Mouse (Mus musculus): ENCODE data around the gene Calcrl. TPM values are rescaled to one million over a fixed set of nuclear protein-coding genes. Genes with fewer than 3 reads are reported as not detected.

Calcrl gene
- 0.59 and 1.5 TPM in 2 replicates for polyA plus RNA-seq (2011; ENCODE audit: insufficient read depth, insufficient read length, low read depth, missing spikeins)

- no peaks in the 10 kb centered on the region for H3K27me3 ChIP-seq (ENCODE audit: control insufficient read depth, insufficient read depth, low read length, poor library complexity, severe bottlenecking)
- H3K27ac ChIP-seq (ENCODE audit: insufficient read depth, low read length), result no peak within 1 kb of the TSS
- H3K9ac ChIP-seq (ENCODE audit: low read depth, poor library complexity, severe bottlenecking), result no peak within 1 kb of the TSS
- TF ChIP-seq EP300 (IDR thresholded peaks at IDR 0.05; ENCODE audit: insufficient read depth, low read depth, low read length) (no peak), POLR2A (IDR thresholded peaks at IDR 0.05; ENCODE audit: insufficient read depth, low read length) (no peak), CTCF (IDR thresholded peaks at IDR 0.05; ENCODE audit: low read depth, low read length) (no peak)
- no peaks in the 10 kb centered on the region for H3K4me1 ChIP-seq (ENCODE audit: control insufficient read depth, insufficient read depth, low read length)
- no peaks in the 10 kb centered on the region for H3K9me3 ChIP-seq (replicated peaks; ENCODE audit: control insufficient read depth, insufficient read depth, low read length, poor library complexity, severe bottlenecking)
- no peaks in the 10 kb centered on the region for H3K36me3 ChIP-seq (ENCODE audit: control insufficient read depth, insufficient read depth, low read length, poor library complexity, severe bottlenecking)
- peak within 1 kb of the TSS; percentile 27 for H3K4me3 ChIP-seq (ENCODE audit: low read depth, low read length)
These were observed at the start of gene Calcrl for GRCm38 (mm10) chr2:84425138-84425537. Gene Calcrl, minus strand, starts transcription at chr2:84425411.

DNA sequence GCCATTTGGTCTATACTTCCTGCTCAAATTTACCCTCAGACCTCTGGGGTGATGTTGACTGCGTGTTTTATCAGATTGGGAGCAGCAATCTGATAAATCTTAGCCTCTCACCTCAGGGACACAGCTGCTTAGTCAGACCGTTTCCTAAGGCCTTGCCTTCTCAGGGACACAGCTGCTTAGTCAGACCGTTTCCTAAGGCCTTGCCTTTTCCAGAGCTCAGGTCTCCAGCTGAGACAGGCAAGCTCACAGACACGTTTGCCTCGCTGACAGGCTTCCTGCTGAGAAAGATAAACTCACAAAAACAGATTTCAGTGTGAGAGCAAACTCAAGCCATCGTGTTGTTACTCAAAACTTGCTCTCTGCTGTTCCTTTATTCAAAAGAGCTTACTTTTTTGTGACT lies 49.4 kb upstream of the Calcrl start:
- Histone ChIP-seq H3K4me1 (ENCODE audit: control insufficient read depth, insufficient read depth, low read length) (no peaks in the 10 kb centered on the region), H3K36me3 (ENCODE audit: control insufficient read depth, insufficient read depth, low read length, poor library complexity, severe bottlenecking) (peaks cover 3% of the 10 kb centered on the region), H3K27ac (ENCODE audit: insufficient read depth, low read length) (peak overlapping the region; percentile 80), H3K9ac (ENCODE audit: low read depth, poor library complexity, severe bottlenecking) (peak overlapping the region; percentile 6; the same call in 1 of the 2 replicates), H3K4me3 (ENCODE audit: low read depth, low read length) (no peak overlapping the region), H3K27me3 (ENCODE audit: control insufficient read depth, insufficient read depth, low read length, poor library complexity, severe bottlenecking) (no peaks in the 10 kb centered on the region), H3K9me3 (replicated peaks; ENCODE audit: control insufficient read depth, insufficient read depth, low read length, poor library complexity, severe bottlenecking) (no peaks in the 10 kb centered on the region)
- TF ChIP-seq POLR2A (IDR thresholded peaks at IDR 0.05; ENCODE audit: insufficient read depth, low read length) (no peak), CTCF (IDR thresholded peaks at IDR 0.05; ENCODE audit: low read depth, low read length) (no peak), EP300 (IDR thresholded peaks at IDR 0.05; ENCODE audit: insufficient read depth, low read depth, low read length) (peak; percentile 74)

GRCm38 (mm10) chr2:84473941-84474530 lies 48.8 kb upstream of the Calcrl start:
- peak overlapping the region; percentile 80 for H3K27ac ChIP-seq (ENCODE audit: insufficient read depth, low read length)
- TF ChIP-seq EP300 (IDR thresholded peaks at IDR 0.05; ENCODE audit: insufficient read depth, low read depth, low read length), result peak; percentile 69; the same call in 1 of the 2 replicates
- no peak for TF ChIP-seq CTCF (IDR thresholded peaks at IDR 0.05; ENCODE audit: low read depth, low read length)
- peak overlapping the region; percentile 6; the same call in 1 of the 2 replicates for H3K9ac ChIP-seq (ENCODE audit: low read depth, poor library complexity, severe bottlenecking)

DNA sequence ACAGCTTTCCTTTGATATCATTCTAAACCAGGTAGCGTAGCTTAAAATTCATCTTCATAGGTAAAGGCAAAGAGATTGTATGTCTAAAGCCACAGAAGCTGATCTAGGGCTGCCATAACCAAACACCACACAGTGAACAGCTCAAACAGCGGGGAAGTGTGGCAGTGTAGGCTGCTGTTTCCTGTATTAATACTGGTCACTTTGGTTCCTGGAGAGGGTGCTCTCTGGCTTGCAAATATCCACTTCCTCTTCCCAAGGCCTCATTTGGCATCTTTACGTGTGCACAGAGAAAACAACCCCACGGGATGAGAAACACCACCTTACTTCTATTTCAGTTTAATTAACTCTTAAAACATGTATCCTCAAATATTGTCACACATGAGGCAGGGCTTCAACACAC lies 42.2 kb upstream of the Calcrl start:
- H3K4me1 ChIP-seq (ENCODE audit: control insufficient read depth, insufficient read depth, low read length), result no peaks in the 10 kb centered on the region

More at GRCm38 (mm10) chr2:84473941-84474530, 48.8 kb upstream of the Calcrl start:
- Histone ChIP-seq H3K9me3 (replicated peaks; ENCODE audit: control insufficient read depth, insufficient read depth, low read length, poor library complexity, severe bottlenecking) (no peaks in the 10 kb centered on the region), H3K36me3 (ENCODE audit: control insufficient read depth, insufficient read depth, low read length, poor library complexity, severe bottlenecking) (peaks cover 3% of the 10 kb centered on the region), H3K27me3 (ENCODE audit: control insufficient read depth, insufficient read depth, low read length, poor library complexity, severe bottlenecking) (no peaks in the 10 kb centered on the region), H3K4me1 (ENCODE audit: control insufficient read depth, insufficient read depth, low read length) (no peaks in the 10 kb centered on the region), H3K4me3 (ENCODE audit: low read depth, low read length) (no peak overlapping the region; the same call in 1 of the 2 replicates)

GRCm38 (mm10) chr2:84464956-84465355 lies 39.7 kb upstream of the Calcrl start:
- no peak overlapping the region for H3K27ac ChIP-seq (ENCODE audit: insufficient read depth, low read length)
- no peak overlapping the region for H3K4me3 ChIP-seq (ENCODE audit: low read depth, low read length)
- H3K27me3 ChIP-seq (ENCODE audit: control insufficient read depth, insufficient read depth, low read length, poor library complexity, severe bottlenecking), result no peaks in the 10 kb centered on the region
- H3K4me1 ChIP-seq (ENCODE audit: control insufficient read depth, insufficient read depth, low read length), result no peaks in the 10 kb centered on the region
- TF ChIP-seq EP300 (IDR thresholded peaks at IDR 0.05; ENCODE audit: insufficient read depth, low read depth, low read length), result no peak
- H3K36me3 ChIP-seq (ENCODE audit: control insufficient read depth, insufficient read depth, low read length, poor library complexity, severe bottlenecking), result no peaks in the 10 kb centered on the region; the same call in 1 of the 2 replicates
- no peak overlapping the region for H3K9ac ChIP-seq (ENCODE audit: low read depth, poor library complexity, severe bottlenecking)
- no peaks in the 10 kb centered on the region for H3K9me3 ChIP-seq (replicated peaks; ENCODE audit: control insufficient read depth, insufficient read depth, low read length, poor library complexity, severe bottlenecking)

More for the DNA sequence above, 42.2 kb upstream of the Calcrl start:
- TF ChIP-seq CTCF (IDR thresholded peaks at IDR 0.05; ENCODE audit: low read depth, low read length) (no peak), EP300 (IDR thresholded peaks at IDR 0.05; ENCODE audit: insufficient read depth, low read depth, low read length) (no peak), POLR2A (IDR thresholded peaks at IDR 0.05; ENCODE audit: insufficient read depth, low read length) (no peak)
- H3K4me3 ChIP-seq (ENCODE audit: low read depth, low read length), result no peak overlapping the region
- H3K36me3 ChIP-seq (ENCODE audit: control insufficient read depth, insufficient read depth, low read length, poor library complexity, severe bottlenecking), result peaks cover 3% of the 10 kb centered on the region
- H3K27me3 ChIP-seq (ENCODE audit: control insufficient read depth, insufficient read depth, low read length, poor library complexity, severe bottlenecking), result no peaks in the 10 kb centered on the region
- H3K27ac ChIP-seq (ENCODE audit: insufficient read depth, low read length), result no peak overlapping the region
- no peaks in the 10 kb centered on the region for H3K9me3 ChIP-seq (replicated peaks; ENCODE audit: control insufficient read depth, insufficient read depth, low read length, poor library complexity, severe bottlenecking)
- H3K9ac ChIP-seq (ENCODE audit: low read depth, poor library complexity, severe bottlenecking), result no peak overlapping the region

DNA sequence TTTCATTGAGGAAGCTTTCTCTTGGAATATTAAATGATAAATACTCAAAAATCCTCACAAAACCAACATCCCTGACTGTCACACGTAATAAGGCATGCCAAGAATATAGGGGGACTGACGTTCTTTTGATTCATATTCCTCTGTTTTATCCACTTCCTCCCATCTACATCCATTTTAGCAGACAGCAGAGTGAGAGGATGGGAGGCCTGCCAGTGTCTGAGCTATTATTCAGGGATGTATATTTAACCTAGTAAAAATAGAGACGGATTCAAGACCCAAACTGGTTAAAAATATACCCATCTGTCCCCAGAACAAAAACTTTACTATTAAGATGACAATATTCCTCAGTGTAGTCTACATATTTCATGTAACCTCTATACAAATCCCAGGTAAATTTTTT lies 37.2 kb upstream of the Calcrl start:
- H3K4me3 ChIP-seq (ENCODE audit: low read depth, low read length), result no peak overlapping the region
- no peak for TF ChIP-seq POLR2A (IDR thresholded peaks at IDR 0.05; ENCODE audit: insufficient read depth, low read length)
- TF ChIP-seq EP300 (IDR thresholded peaks at IDR 0.05; ENCODE audit: insufficient read depth, low read depth, low read length), result no peak
- no peak for TF ChIP-seq CTCF (IDR thresholded peaks at IDR 0.05; ENCODE audit: low read depth, low read length)
- H3K9ac ChIP-seq (ENCODE audit: low read depth, poor library complexity, severe bottlenecking), result no peak overlapping the region
- no peaks in the 10 kb centered on the region for H3K4me1 ChIP-seq (ENCODE audit: control insufficient read depth, insufficient read depth, low read length)
- H3K27ac ChIP-seq (ENCODE audit: insufficient read depth, low read length), result no peak overlapping the region
- H3K9me3 ChIP-seq (replicated peaks; ENCODE audit: control insufficient read depth, insufficient read depth, low read length, poor library complexity, severe bottlenecking), result no peaks in the 10 kb centered on the region
- H3K36me3 ChIP-seq (ENCODE audit: control insufficient read depth, insufficient read depth, low read length, poor library complexity, severe bottlenecking), result peaks cover 3% of the 10 kb centered on the region
- H3K27me3 ChIP-seq (ENCODE audit: control insufficient read depth, insufficient read depth, low read length, poor library complexity, severe bottlenecking), result no peaks in the 10 kb centered on the region

Measured in ES-Bruce4 (cell line).